Mouse (Mus musculus): ENCODE measurements around the gene Ptbp3.

The Ptbp3 gene

GRCm38 (mm10) chr4:59471306-59471705 is 77.9 kb downstream of the Ptbp3 start:
- no peak for DNase-seq

DNA sequence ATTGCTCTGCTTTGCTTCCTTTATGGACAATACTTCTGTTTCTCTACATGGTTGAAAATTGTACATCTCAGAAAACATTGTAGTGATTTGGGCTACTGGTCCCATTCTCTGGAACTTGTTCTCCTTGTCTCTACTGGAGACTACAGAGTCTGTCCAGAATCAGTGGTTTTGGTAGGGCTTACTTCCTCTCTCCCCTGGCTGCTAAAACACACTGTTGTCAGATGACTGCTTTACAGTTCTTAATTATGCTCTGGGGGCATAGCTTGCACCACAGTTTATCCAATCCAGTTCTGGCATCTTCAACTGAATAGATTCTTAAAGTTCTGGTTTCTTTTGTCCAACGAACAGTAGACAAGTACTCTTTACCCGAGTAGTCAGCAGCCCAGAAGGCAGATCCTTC is 83.7 kb downstream of the Ptbp3 start:
- DNase-seq = no peak

GRCm38 (mm10) chr4:59464661-59465060 is 84.5 kb downstream of the Ptbp3 start:
- DNase-seq = peak; percentile 20

GRCm38 (mm10) chr4:59462494-59462893 is 86.7 kb downstream of the Ptbp3 start:
- no peak for DNase-seq

- DNase-seq = no peak
Observed at GRCm38 (mm10) chr4:59461116-59461727, 87.9 kb downstream of the Ptbp3 start.

GRCm38 (mm10) chr4:59459216-59459955 is 89.8 kb downstream of the Ptbp3 start:
- DNase-seq = no peak

DNA sequence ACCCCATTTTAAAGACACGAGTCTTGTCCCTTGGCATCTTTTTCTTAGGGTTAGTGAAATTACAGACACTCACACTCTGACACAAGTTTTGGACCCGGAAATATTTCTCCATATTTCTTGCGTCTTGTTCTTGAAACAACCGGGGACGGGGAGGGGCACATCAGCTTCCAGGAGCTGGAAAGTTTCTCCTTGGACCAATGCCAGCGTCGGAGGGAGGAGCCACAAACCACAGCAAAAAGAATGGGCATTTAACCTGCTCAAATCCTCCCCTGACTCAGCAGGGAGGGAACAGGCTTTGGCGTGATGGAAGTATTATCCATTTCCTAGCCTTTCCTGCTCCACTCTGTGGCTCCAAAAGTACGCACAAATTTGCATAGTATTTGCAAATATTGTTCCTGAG is 91.2 kb downstream of the Ptbp3 start:
- no peak for DNase-seq

- no peak for DNase-seq
Observed at GRCm38 (mm10) chr4:59457091-59457490, 92.1 kb downstream of the Ptbp3 start.

DNA sequence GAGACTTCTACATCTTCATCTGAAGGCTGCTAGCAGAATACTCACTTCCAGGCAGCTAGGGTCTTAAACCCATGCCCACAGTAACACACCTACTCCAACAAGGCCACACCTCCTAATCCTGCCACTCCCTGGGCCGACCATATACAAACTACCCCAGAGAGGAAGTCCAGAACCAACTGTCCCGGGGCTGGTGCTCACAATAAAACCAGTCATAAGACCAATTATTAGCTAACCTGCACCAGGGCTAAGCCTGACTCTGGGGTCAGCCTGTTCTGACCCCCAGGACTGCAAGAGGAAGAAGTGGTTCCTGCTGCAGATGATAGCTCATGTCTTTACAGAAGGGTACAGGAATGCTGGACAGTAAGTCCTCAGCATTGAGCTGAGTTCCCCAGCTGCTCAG is 93.7 kb downstream of the Ptbp3 start:
- DNase-seq = no peak

GRCm38 (mm10) chr4:59454046-59454445 is 95.1 kb downstream of the Ptbp3 start:
- no peak for DNase-seq

DNA sequence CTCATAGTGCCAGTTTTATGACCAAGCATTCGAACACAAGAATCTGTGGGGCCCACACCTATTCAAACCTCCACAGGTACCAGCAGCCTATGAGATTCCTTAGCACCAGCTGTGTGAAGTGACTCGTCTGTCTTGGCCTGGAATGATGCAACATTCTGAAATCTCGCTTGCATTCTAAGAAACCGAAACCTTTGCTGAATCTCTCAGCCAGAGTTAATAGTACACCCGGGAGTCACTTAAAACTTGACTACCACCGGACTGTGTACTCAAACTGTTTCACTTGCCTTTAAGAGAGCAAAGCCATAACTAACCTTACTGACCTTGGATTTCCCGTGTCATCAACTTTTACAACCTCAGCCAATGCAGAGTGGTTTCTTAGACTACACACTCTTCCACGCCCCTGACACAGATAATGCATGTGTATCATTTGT is 96.6 kb downstream of the Ptbp3 start:
- no peak for DNase-seq

DNA sequence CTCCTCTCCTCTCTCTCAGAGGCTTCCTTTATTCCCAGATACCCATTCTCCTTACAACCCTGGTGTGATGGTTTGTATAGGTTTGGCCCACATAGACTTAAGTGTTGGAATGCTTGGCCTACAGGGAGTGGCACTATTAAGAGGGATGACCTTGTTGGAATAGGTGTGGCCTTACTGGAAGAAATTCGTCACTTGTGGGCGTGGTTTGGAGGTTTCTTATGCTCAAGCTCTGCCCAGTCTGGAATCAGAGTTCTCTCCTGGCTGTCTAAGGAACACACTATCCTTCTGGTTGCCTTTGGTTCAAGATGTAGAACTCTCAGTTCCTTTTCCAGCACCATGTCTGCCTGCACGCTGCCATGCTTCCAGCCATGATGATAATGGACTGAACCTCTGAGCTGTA is 98.3 kb downstream of the Ptbp3 start:
- DNase-seq = no peak

GRCm38 (mm10) chr4:59450234-59450854 is 98.8 kb downstream of the Ptbp3 start:
- DNase-seq = no peak

- no peak for DNase-seq
Observed at GRCm38 (mm10) chr4:59447296-59447695, 101.9 kb downstream of the Ptbp3 start.

GRCm38 (mm10) chr4:59445516-59445915 is 103.6 kb downstream of the Ptbp3 start:
- DNase-seq = peak; percentile 56

- peak; percentile 40 for DNase-seq
Observed at GRCm38 (mm10) chr4:59444994-59445393, 104.2 kb downstream of the Ptbp3 start.

DNA sequence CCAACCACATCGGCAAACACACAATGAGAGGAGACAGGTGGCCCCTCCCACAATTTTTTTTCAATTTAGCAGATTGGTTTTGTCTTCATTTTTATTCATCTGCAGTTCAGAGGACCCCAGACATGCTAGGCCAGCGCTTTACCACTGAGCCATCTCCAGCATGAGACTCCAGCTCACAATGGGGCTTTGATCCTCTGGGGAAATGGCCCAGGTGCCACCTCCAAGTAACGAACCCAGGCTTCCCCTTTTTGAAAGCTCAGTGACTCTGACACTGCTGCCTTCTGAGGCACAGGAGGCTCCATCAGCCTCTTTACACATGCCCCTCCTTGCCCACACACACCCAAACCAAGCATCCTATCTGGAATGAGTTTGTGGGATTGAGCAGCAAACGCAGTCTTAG is 105.1 kb downstream of the Ptbp3 start:
- DNase-seq = peak; percentile 72

GRCm38 (mm10) chr4:59441265-59441664 is 107.9 kb downstream of the Ptbp3 start:
- no peak for DNase-seq

GRCm38 (mm10) chr4:59439960-59440359 is 109.2 kb downstream of the Ptbp3 start:
- DNase-seq = no peak

GRCm38 (mm10) chr4:59439041-59439440 is 110.1 kb downstream of the Ptbp3 start:
- peak; percentile 18 for DNase-seq

DNA sequence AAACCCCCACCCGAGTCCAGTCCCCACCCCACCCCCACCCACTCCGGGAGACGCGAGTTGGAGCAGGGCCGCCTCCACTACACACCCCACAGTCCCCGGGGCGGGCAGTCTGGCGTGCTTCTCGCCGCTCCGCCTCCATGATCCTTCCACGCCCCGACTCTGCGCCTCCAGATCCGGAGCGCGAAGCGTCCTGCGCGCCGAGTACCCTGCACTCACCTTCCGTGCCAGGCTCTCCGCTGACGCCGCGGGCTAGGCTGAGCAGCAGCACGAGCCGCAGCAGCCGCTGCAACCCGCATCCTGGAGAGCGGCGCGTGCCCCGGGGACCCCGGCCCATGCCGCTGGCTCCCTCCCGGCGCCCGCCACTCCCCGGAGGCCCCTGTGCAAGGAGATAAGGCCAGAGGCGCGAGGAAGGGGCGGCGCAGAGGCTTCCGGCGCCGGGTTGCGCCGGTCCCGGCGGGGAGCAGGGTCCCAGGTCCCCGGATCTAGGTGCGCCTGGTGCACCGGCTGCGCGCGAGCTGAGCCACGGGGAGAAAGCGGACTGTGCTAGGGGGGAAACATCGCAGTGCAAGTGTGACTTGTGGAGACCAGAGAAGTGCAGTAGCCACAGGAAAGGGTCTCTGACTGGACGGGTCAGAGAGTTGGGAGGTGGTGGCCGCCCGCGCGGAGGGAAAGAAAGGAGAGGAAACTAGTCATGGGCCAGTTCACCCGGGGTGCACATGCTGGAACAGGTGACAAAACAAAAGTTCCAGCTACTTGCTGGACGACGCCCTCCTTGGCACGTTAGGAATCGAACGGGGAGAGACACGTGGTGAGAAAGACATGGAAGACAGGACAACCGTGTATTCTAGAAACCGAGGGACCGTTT is 110.9 kb downstream of the Ptbp3 start, which contains the start of gene Susd1:
TSS of gene Susd1 (minus strand) at position 644 of the 865 bp plus-strand sequence.
- peak; percentile 84 for DNase-seq

DNA sequence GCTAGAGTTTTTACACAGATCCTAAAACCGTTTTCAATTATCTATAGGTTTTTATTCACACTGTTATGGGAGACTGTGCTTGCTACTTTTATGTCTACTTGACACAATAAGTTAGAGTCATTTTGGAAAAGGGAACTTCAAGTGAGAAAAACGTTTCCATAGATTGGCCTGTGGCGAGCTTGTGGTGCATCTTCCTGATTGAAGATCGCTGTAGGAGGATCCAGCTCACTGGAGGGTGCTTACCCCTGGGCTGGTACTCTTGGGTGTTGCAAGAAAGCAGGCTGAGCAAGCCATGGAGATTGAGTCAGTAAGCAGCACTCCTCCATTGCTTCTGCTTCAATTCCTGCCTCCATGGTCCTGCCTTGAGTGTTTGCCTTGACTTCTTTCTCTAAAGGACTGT is 113.2 kb downstream of the Ptbp3 start:
- no peak for DNase-seq

DNA sequence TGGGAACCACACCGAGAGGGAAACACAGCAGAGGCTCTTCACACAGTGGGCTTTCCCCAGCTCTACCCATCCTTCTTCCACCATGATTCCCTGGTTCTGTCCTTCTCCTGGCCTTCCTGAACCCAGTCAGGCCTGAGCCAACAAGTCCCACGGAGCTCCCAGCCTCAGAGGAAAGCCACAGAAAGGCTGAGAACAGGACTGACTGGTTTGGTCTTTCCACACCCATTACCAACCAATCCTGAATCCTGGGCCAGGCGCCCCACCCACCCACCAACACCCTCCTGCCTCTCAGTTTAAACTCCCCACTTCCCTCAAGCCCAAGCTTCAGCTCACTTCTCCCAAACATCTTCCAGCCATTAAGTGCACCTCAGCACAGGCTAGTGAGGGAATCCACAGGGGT is 115.1 kb downstream of the Ptbp3 start:
- no peak for DNase-seq
